Mouse (Mus musculus): Measurements from ENCODE around the gene Tbc1d2b. TPM values are rescaled to one million over a fixed set of nuclear protein-coding genes. Genes with fewer than 3 reads are reported as not detected.
A peak's percentile ranks its signal among the peaks of the same experiment; 100 is the strongest.

Gene Tbc1d2b
- polyA plus RNA-seq, 1 experiment from 2014 or later = 17.1 TPM

DNA sequence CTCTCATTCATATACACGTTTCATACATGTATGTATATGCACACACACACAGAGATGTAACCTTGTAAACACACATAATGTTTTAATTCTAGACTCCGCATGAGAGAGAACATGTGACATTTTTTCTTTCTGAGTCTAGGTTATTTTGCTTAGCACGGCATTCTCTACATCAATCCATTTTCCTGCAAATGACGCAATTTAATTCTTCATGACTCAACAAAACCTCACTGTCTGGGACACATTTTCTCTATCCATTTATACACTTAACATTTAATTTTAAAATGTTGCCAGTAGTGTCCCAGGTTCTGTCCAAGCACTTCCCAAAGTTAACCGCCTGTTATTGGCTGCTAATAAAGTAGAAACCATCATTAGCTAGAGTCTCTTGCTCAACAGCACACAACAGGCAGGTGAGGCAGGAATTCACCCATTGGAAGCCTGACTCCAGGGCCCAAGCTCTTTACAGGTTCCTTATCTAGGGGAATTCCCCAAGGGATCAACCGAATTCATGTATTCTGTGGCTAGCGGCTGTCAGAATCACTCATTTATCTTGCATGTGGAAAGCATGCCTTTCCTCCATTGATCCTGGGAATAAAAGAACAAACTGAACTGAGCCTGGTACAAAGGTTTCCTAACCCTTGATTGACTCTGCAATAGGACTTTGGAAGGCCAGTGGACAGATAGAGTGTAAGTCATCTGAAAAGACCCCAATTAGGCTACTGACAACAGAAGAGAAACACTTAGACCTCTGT, 7.8 kb downstream of the Tbc1d2b start:
- Histone ChIP-seq H3K36me3 (peaks cover 4% of the 10 kb centered on the region; the same call in 1 of the 2 replicates), H3K27me3 (replicated peaks) (no peaks in the 10 kb centered on the region), H3K4me1 (peaks cover 32% of the 10 kb centered on the region), H3K9me3 (no peaks in the 10 kb centered on the region), H3K9ac (no peak overlapping the region), H3K27ac (no peak overlapping the region), H3K4me3 (replicated peaks) (no peak overlapping the region), H3K4me2 (no peak overlapping the region)
- ATAC-seq (ENCODE audit: insufficient read depth, low FRiP score, low read depth) = no peak
- 82% methylated on average over 7 of the region's 7 CpGs for WGBS

GRCm38 (mm10) chr9:90262063-90262462, 8.5 kb downstream of the Tbc1d2b start:
- peak; percentile 48; the same call in 1 of the 2 replicates for ATAC-seq (ENCODE audit: insufficient read depth, low FRiP score, low read depth)

GRCm38 (mm10) chr9:90260600-90261375, 9.8 kb downstream of the Tbc1d2b start:
- Histone ChIP-seq H3K36me3 (peaks cover 4% of the 10 kb centered on the region; the same call in 1 of the 2 replicates), H3K4me1 (peaks cover 45% of the 10 kb centered on the region), H3K27me3 (replicated peaks) (no peaks in the 10 kb centered on the region), H3K27ac (peak overlapping the region; percentile 31), H3K4me3 (replicated peaks) (no peak overlapping the region), H3K4me2 (no peak overlapping the region), H3K9ac (no peak overlapping the region), H3K9me3 (no peaks in the 10 kb centered on the region)
- WGBS = 46% methylated on average over 13 of the region's 13 CpGs
- peak; percentile 74 for ATAC-seq (ENCODE audit: insufficient read depth, low FRiP score, low read depth)

More at GRCm38 (mm10) chr9:90262063-90262462, 8.5 kb downstream of the Tbc1d2b start:
- H3K27ac ChIP-seq = no peak overlapping the region
- H3K27me3 ChIP-seq (replicated peaks) = no peaks in the 10 kb centered on the region
- H3K4me3 ChIP-seq (replicated peaks) = no peak overlapping the region
- peaks cover 4% of the 10 kb centered on the region; the same call in 1 of the 2 replicates for H3K36me3 ChIP-seq
- H3K9ac ChIP-seq = no peak overlapping the region
- peaks cover 36% of the 10 kb centered on the region for H3K4me1 ChIP-seq
- 52% methylated on average over 3 of the region's 3 CpGs for WGBS
- no peak overlapping the region for H3K4me2 ChIP-seq
- H3K9me3 ChIP-seq = no peaks in the 10 kb centered on the region

DNA sequence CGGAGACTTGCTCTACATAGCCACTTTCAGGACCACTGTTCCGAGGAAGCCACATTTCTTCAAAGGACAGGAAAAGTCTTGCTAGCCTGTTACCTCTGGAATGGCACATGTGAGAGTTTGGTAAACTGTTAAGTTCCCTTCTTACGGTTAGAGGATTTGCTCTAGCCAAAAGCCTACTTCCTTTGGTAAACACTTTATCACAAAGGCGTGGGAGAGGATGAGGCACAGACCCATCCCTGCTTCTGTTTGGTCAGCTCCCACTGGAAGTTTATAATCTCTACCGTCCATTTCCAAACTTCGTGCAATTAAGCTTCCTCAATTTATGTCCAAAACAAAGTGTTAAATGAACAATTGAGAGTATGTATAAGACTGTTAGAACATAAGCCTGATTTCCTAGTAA, 10.5 kb downstream of the Tbc1d2b start:
- 52% methylated on average over 6 of the region's 6 CpGs for WGBS

DNA sequence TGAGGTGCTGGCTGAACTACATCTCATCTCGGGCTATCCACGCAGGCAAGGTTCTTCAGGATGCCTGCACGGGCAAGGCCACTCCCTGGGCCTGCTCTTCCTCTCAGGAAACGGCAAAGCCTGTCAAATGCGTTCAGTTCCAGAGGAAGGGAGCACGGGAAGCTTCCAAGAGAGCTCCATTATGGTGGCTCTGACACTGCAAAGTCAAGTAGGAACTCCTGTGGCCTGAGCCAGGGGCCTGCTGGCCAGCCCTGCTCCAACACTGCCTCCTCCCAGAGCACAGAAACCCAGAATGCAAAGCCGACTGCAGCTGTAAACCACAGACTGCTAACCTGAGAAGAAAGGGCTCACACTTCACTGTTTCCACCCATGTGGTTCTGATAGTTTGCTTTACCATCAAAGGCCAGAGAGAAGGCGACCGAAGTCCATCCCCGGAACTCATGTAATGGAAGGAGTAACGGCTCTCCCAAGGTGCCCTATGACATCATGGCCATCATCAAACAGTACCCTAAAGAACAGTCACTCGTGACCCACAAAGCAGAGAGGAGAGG, 11.1 kb downstream of the Tbc1d2b start:
- no peak for ATAC-seq (ENCODE audit: insufficient read depth, low FRiP score, low read depth)
- WGBS = 81% methylated on average over 12 of the region's 12 CpGs
- Histone ChIP-seq H3K4me1 (peaks cover 45% of the 10 kb centered on the region), H3K4me2 (no peak overlapping the region), H3K36me3 (peaks cover 4% of the 10 kb centered on the region; the same call in 1 of the 2 replicates), H3K27me3 (replicated peaks) (no peaks in the 10 kb centered on the region), H3K9me3 (no peaks in the 10 kb centered on the region), H3K27ac (no peak overlapping the region), H3K4me3 (replicated peaks) (no peak overlapping the region), H3K9ac (no peak overlapping the region)

More for the DNA sequence above, 10.5 kb downstream of the Tbc1d2b start:
- Histone ChIP-seq H3K27me3 (replicated peaks) (no peaks in the 10 kb centered on the region), H3K9me3 (no peaks in the 10 kb centered on the region), H3K4me1 (peaks cover 45% of the 10 kb centered on the region), H3K27ac (no peak overlapping the region; the same call in 1 of the 2 replicates), H3K9ac (no peak overlapping the region), H3K4me2 (no peak overlapping the region), H3K36me3 (peaks cover 4% of the 10 kb centered on the region; the same call in 1 of the 2 replicates), H3K4me3 (replicated peaks) (no peak overlapping the region)
- no peak for ATAC-seq (ENCODE audit: insufficient read depth, low FRiP score, low read depth)

DNA sequence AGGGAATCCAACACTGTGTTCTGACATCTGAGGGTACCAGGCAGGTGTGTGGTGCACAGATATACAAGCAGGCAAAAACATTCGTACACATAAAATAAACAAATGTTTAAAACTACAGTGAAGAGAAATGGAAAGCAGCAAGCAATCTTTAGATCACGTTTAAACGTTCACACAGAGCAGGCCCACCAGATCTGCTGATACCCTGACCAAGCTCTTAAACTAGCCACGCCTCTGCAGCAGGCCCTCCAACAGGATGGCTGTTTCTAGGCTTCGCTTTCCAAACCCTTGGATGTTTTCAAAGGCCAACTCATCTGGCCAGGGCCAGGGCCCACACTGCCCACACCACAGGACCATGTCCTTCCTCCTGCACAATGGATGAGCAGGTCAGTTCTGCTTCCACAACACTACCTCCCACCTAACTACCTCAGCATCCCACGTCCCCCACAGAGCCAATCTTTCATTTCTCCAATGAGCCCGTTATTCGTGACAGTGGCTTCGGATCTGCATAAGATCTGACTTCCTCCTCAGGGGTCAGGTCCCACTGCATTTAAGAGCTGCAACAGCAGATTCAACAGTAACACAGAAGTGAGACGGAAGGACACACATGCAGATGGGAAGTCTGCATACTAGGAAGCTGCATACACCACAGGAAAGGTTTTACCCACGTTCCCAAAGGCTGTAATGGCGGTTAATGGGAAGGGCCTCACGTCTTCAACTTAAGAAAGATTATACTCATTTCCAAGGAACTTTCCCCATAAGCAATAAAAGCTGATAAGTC, 12.7 kb downstream of the Tbc1d2b start:
- Histone ChIP-seq H3K4me2 (no peak overlapping the region), H3K4me3 (replicated peaks) (no peak overlapping the region), H3K27me3 (replicated peaks) (no peaks in the 10 kb centered on the region), H3K36me3 (peaks cover 4% of the 10 kb centered on the region; the same call in 1 of the 2 replicates), H3K9ac (no peak overlapping the region), H3K9me3 (no peaks in the 10 kb centered on the region), H3K27ac (no peak overlapping the region), H3K4me1 (peaks cover 45% of the 10 kb centered on the region)
- 70% methylated on average over 13 of the region's 13 CpGs for WGBS
- no peak for ATAC-seq (ENCODE audit: insufficient read depth, low FRiP score, low read depth)

GRCm38 (mm10) chr9:90257220-90257619, 13.4 kb downstream of the Tbc1d2b start:
- WGBS = 67% methylated on average over 7 of the region's 7 CpGs
- Histone ChIP-seq H3K27ac (no peak overlapping the region), H3K27me3 (replicated peaks) (no peaks in the 10 kb centered on the region), H3K36me3 (peaks cover 4% of the 10 kb centered on the region; the same call in 1 of the 2 replicates), H3K9ac (no peak overlapping the region), H3K4me3 (replicated peaks) (no peak overlapping the region), H3K4me2 (no peak overlapping the region), H3K9me3 (no peaks in the 10 kb centered on the region), H3K4me1 (peaks cover 45% of the 10 kb centered on the region)
- ATAC-seq (ENCODE audit: insufficient read depth, low FRiP score, low read depth) = no peak

GRCm38 (mm10) chr9:90255844-90256405, 14.7 kb downstream of the Tbc1d2b start:
- no peak for ATAC-seq (ENCODE audit: insufficient read depth, low FRiP score, low read depth)
- WGBS = 47% methylated on average over 6 of the region's 6 CpGs
- H3K27ac ChIP-seq = no peak overlapping the region; the same call in 1 of the 2 replicates
- no peaks in the 10 kb centered on the region for H3K9me3 ChIP-seq
- no peak overlapping the region for H3K4me2 ChIP-seq
- no peak overlapping the region for H3K4me3 ChIP-seq (replicated peaks)
- H3K9ac ChIP-seq = no peak overlapping the region
- H3K36me3 ChIP-seq = peaks cover 4% of the 10 kb centered on the region; the same call in 1 of the 2 replicates
- no peaks in the 10 kb centered on the region for H3K27me3 ChIP-seq (replicated peaks)
- H3K4me1 ChIP-seq = peaks cover 34% of the 10 kb centered on the region

GRCm38 (mm10) chr9:90253181-90253580, 17.4 kb downstream of the Tbc1d2b start:
- no peak overlapping the region for H3K9ac ChIP-seq
- no peaks in the 10 kb centered on the region for H3K27me3 ChIP-seq (replicated peaks)
- peaks cover 22% of the 10 kb centered on the region; the same call in 1 of the 2 replicates for H3K4me1 ChIP-seq
- no peak for ATAC-seq (ENCODE audit: insufficient read depth, low FRiP score, low read depth)
- no peak overlapping the region for H3K4me3 ChIP-seq (replicated peaks)
- H3K27ac ChIP-seq = no peak overlapping the region
- no peak overlapping the region for H3K4me2 ChIP-seq
- no peaks in the 10 kb centered on the region for H3K9me3 ChIP-seq
- no peaks in the 10 kb centered on the region for H3K36me3 ChIP-seq
- WGBS = 91% methylated on average over 2 of the region's 2 CpGs

DNA sequence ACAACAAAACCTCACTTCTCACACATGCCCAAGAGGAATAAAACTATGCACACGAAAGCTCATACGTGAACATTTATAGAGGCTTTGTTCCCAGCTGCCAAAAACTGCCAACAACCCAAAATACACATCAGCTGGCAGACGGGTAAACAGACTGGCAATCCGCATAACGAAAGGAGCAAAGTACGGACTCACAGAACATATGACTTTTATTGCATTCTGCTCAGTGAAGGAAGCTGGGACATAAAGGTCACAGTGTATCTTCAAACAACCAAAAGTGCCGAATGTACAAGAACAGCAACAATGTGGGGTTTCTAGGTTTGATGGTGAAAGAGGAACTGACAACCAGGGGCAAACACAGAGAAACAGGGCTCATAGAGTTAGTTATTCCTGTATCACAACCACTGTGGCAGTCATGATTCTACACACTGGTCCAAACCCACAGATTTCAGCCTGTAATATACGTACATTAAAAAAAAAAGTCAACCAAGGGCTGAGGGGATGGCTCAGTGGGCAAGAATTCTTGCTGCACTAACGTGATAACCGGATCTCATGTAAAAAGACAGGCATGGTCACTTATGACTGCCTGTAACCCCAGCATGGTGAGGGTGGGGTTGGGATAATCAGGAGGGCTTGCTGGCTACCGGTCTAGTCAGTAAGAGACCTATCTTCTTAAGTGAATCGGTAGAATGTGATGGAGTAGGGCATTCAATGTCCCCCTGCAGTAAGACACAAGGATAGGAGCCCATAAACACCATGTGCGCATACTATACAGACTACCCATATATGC, 19.4 kb downstream of the Tbc1d2b start:
- H3K9ac ChIP-seq = no peak overlapping the region
- no peak overlapping the region for H3K27ac ChIP-seq
- 78% methylated on average over 13 of the region's 13 CpGs for WGBS
- peaks cover 7% of the 10 kb centered on the region; the same call in 1 of the 2 replicates for H3K36me3 ChIP-seq
- no peaks in the 10 kb centered on the region for H3K9me3 ChIP-seq
- ATAC-seq (ENCODE audit: insufficient read depth, low FRiP score, low read depth) = no peak
- no peak overlapping the region for H3K4me3 ChIP-seq (replicated peaks)
- no peaks in the 10 kb centered on the region for H3K27me3 ChIP-seq (replicated peaks)
- H3K4me2 ChIP-seq = no peak overlapping the region
- H3K4me1 ChIP-seq = 0 out of 2 replicates have a peak, but pooled peaks cover 7% of the 10 kb centered on the region

Data from stomach, embryonic 15.5 days (tissue).